Mouse (Mus musculus): ENCODE measurements around the gene Slc16a11.

Slc16a11 gene

GRCm38 (mm10) chr11:70265252-70265651, 52.7 kb downstream of the Slc16a11 start:
- DNase-seq = no peak

- no peak for DNase-seq
Observed at GRCm38 (mm10) chr11:70265819-70266218, 53.3 kb downstream of the Slc16a11 start.
